Mouse (Mus musculus): Measurements from ENCODE around the gene Atp6v0a1. TPM values are rescaled to one million over a fixed set of nuclear protein-coding genes. Genes with fewer than 3 reads are reported as not detected.

Atp6v0a1 gene
- 54.1 and 54.4 TPM in 2 replicates for polyA plus RNA-seq (2015; fragmentation: Nextera tagmentation; extraction: Ambion mirVana)

- Histone ChIP-seq H3K9ac (peak within 1 kb of the TSS; percentile 84), H3K4me2 (peak within 1 kb of the TSS; percentile 74), H3K4me3 (peak within 1 kb of the TSS; percentile 65), H3K27me3 (no peaks in the 10 kb centered on the region), H3K9me3 (replicated peaks) (no peaks in the 10 kb centered on the region), H3K4me1 (replicated peaks) (peaks cover 17% of the 10 kb centered on the region), H3K27ac (peak within 1 kb of the TSS; percentile 85), H3K36me3 (peaks cover 16% of the 10 kb centered on the region)
- under 1% methylated on average over 44 of the region's 44 CpGs for WGBS
- ATAC-seq (replicated peaks; ENCODE audit: insufficient number of reproducible peaks, insufficient read depth, low FRiP score, low read depth), result peak; percentile 99
These were observed at the start of gene Atp6v0a1 for GRCm38 (mm10) chr11:101009046-101009887. Gene Atp6v0a1 (plus strand): TSS chr11:101009452.

DNA sequence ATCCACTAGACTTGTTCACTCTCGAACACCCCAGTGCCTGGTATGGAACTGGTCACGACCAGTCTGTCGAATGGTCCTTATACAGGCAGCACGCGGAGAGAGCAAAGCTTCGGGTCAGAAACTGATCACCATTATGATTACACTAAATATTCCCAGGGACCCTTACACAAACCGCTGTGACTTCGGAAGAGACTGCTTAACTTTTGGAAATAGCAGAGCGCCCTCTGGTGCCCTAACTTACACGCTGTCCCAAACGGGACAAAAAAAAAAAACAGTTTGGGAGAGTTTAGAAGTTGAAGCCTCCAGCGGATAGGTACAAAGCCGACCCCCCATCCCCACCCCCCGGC, 49.8 kb upstream of the Atp6v0a1 start:
- peaks cover 33% of the 10 kb centered on the region for H3K36me3 ChIP-seq

GRCm38 (mm10) chr11:100959826-100960225, 49.4 kb upstream of the Atp6v0a1 start:
- no peaks in the 10 kb centered on the region for H3K9me3 ChIP-seq (replicated peaks)
- no peaks in the 10 kb centered on the region for H3K27me3 ChIP-seq
- peak overlapping the region; percentile 40 for H3K4me2 ChIP-seq
- H3K36me3 ChIP-seq, result peaks cover 33% of the 10 kb centered on the region
- no peak overlapping the region for H3K4me3 ChIP-seq
- peak overlapping the region; percentile 79 for H3K27ac ChIP-seq
- peaks cover 76% of the 10 kb centered on the region for H3K4me1 ChIP-seq (replicated peaks)
- WGBS, result 27% methylated on average over 3 of the region's 3 CpGs
- no peak for ATAC-seq (replicated peaks; ENCODE audit: insufficient number of reproducible peaks, insufficient read depth, low FRiP score, low read depth)
- H3K9ac ChIP-seq, result peak overlapping the region; percentile 30

More for the DNA sequence above, 49.8 kb upstream of the Atp6v0a1 start:
- H3K4me3 ChIP-seq, result no peak overlapping the region
- peaks cover 73% of the 10 kb centered on the region for H3K4me1 ChIP-seq (replicated peaks)
- peak overlapping the region; percentile 40 for H3K4me2 ChIP-seq
- H3K27me3 ChIP-seq, result no peaks in the 10 kb centered on the region
- no peak for ATAC-seq (replicated peaks; ENCODE audit: insufficient number of reproducible peaks, insufficient read depth, low FRiP score, low read depth)
- 5% methylated on average over 14 of the region's 14 CpGs for WGBS
- H3K27ac ChIP-seq, result peak overlapping the region; percentile 79
- H3K9ac ChIP-seq, result no peak overlapping the region
- no peaks in the 10 kb centered on the region for H3K9me3 ChIP-seq (replicated peaks)

- Histone ChIP-seq H3K9ac (peak overlapping the region; percentile 30; the same call in 1 of the 2 replicates), H3K4me1 (replicated peaks) (peaks cover 84% of the 10 kb centered on the region), H3K36me3 (peaks cover 29% of the 10 kb centered on the region), H3K27ac (peak overlapping the region; percentile 79), H3K4me2 (peak overlapping the region; percentile 40), H3K27me3 (no peaks in the 10 kb centered on the region), H3K9me3 (replicated peaks) (no peaks in the 10 kb centered on the region), H3K4me3 (no peak overlapping the region)
- peak; percentile 55 for ATAC-seq (replicated peaks; ENCODE audit: insufficient number of reproducible peaks, insufficient read depth, low FRiP score, low read depth)
- WGBS, result 13% methylated on average over 6 of the region's 6 CpGs
These were observed 48.7 kb upstream of the Atp6v0a1 start for GRCm38 (mm10) chr11:100960540-100960939.

GRCm38 (mm10) chr11:100962371-100962911, 46.8 kb upstream of the Atp6v0a1 start:
- peaks cover 98% of the 10 kb centered on the region for H3K4me1 ChIP-seq (replicated peaks)
- no peaks in the 10 kb centered on the region for H3K27me3 ChIP-seq
- WGBS, result 41% methylated on average over 9 of the region's 9 CpGs
- 0 out of 2 replicates have a peak overlapping the region, but pooled peaks have one; percentile 1 for H3K4me3 ChIP-seq
- H3K27ac ChIP-seq, result peak overlapping the region; percentile 98
- 0 out of 2 replicates have a peak overlapping the region, but pooled peaks have one; percentile 27 for H3K9ac ChIP-seq
- H3K36me3 ChIP-seq, result peaks cover 21% of the 10 kb centered on the region
- H3K4me2 ChIP-seq, result peak overlapping the region; percentile 26
- H3K9me3 ChIP-seq (replicated peaks), result no peaks in the 10 kb centered on the region
- ATAC-seq (replicated peaks; ENCODE audit: insufficient number of reproducible peaks, insufficient read depth, low FRiP score, low read depth), result peak; percentile 66

DNA sequence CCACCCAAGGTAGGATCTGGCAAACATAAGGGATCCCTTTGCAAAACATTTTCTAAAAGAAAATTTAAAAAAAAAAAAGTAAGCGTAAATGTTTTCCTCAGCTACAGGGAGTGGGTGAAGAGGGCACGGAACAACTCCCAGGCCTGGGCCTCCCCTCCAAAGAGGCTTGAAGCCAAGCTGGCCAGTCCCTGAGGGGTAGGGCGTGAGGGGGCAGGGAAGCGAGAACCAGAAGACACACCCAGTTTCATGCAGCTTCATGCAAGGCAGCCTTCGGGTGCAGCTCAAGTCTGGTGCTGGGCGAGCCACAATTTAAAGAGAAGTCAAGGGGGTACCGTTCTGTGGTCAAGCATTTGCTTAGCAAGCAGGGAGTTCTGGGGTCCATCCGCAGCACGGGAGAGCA, 45.6 kb upstream of the Atp6v0a1 start:
- no peak for ATAC-seq (replicated peaks; ENCODE audit: insufficient number of reproducible peaks, insufficient read depth, low FRiP score, low read depth)
- Histone ChIP-seq H3K36me3 (peaks cover 11% of the 10 kb centered on the region), H3K27ac (peak overlapping the region; percentile 98), H3K4me2 (peak overlapping the region; percentile 26), H3K9me3 (replicated peaks) (no peaks in the 10 kb centered on the region), H3K27me3 (no peaks in the 10 kb centered on the region), H3K9ac (peak overlapping the region; percentile 27; the same call in 1 of the 2 replicates), H3K4me3 (no peak overlapping the region; the same call in 1 of the 2 replicates), H3K4me1 (replicated peaks) (peaks cover 96% of the 10 kb centered on the region)
- 59% methylated on average over 9 of the region's 9 CpGs for WGBS

DNA sequence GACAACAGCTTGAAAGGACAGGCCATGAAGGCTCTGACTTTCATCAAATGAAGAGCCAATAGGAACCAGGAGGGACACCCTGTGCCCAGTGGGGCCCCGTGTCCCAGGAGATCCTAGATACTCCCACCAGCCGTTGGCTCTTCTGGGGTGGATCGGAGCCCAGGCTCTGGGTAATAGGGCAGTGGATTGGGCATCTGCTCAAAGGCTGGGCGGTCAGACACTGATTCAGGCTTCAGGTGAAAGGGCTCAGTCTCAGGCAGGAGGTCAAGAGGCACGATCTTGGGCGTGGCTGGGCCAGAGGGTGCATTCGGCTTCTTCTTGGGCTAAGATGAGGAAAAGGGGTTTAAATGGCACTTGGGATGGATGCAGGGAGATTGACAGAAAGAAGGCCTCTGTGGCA, 45.1 kb upstream of the Atp6v0a1 start:
- H3K4me3 ChIP-seq, result no peak overlapping the region
- H3K9ac ChIP-seq, result 0 out of 2 replicates have a peak overlapping the region, but pooled peaks have one; percentile 27
- H3K4me2 ChIP-seq, result peak overlapping the region; percentile 67
- no peaks in the 10 kb centered on the region for H3K27me3 ChIP-seq
- 80% methylated on average over 7 of the region's 7 CpGs for WGBS
- H3K4me1 ChIP-seq (replicated peaks), result peaks cover 91% of the 10 kb centered on the region
- no peaks in the 10 kb centered on the region for H3K9me3 ChIP-seq (replicated peaks)
- no peak for ATAC-seq (replicated peaks; ENCODE audit: insufficient number of reproducible peaks, insufficient read depth, low FRiP score, low read depth)
- peaks cover 6% of the 10 kb centered on the region; the same call in 1 of the 2 replicates for H3K36me3 ChIP-seq
- H3K27ac ChIP-seq, result peak overlapping the region; percentile 98

GRCm38 (mm10) chr11:100964901-100965542, 44.2 kb upstream of the Atp6v0a1 start:
- Histone ChIP-seq H3K9ac (peak overlapping the region; percentile 47; the same call in 1 of the 2 replicates), H3K27me3 (no peaks in the 10 kb centered on the region), H3K36me3 (peaks cover 6% of the 10 kb centered on the region; the same call in 1 of the 2 replicates), H3K4me1 (replicated peaks) (peaks cover 83% of the 10 kb centered on the region), H3K4me3 (peak overlapping the region; percentile 5; the same call in 1 of the 2 replicates), H3K27ac (peak overlapping the region; percentile 98), H3K9me3 (replicated peaks) (no peaks in the 10 kb centered on the region), H3K4me2 (peak overlapping the region; percentile 67)
- 76% methylated on average over 6 of the region's 6 CpGs for WGBS
- no peak for ATAC-seq (replicated peaks; ENCODE audit: insufficient number of reproducible peaks, insufficient read depth, low FRiP score, low read depth)

DNA sequence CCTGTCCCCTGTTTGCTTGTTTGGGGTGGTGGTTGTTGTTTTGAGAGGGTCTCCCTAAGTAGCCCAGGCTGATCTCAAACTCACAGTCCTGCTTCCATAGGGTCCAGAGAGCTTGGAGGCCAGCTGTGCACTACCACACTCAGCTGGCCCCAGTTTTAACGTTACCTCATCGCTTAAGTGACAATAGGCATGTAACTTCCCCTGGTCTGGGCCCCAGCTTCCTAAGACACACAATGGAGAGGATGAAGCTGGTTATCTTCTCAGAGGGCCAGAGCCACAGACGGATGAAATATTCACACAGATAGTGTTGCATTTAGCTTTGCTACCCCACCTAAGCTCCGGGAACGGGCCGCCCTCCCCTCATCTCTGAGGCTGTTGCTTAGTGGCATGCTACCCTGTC, 43.5 kb upstream of the Atp6v0a1 start:
- ATAC-seq (replicated peaks; ENCODE audit: insufficient number of reproducible peaks, insufficient read depth, low FRiP score, low read depth), result no peak
- Histone ChIP-seq H3K4me1 (replicated peaks) (peaks cover 75% of the 10 kb centered on the region), H3K27ac (peak overlapping the region; percentile 98), H3K4me2 (peak overlapping the region; percentile 67), H3K9me3 (replicated peaks) (no peaks in the 10 kb centered on the region), H3K4me3 (peak overlapping the region; percentile 85), H3K36me3 (peaks cover 6% of the 10 kb centered on the region; the same call in 1 of the 2 replicates), H3K9ac (peak overlapping the region; percentile 47), H3K27me3 (no peaks in the 10 kb centered on the region)
- WGBS, result 28% methylated on average over 6 of the region's 6 CpGs

DNA sequence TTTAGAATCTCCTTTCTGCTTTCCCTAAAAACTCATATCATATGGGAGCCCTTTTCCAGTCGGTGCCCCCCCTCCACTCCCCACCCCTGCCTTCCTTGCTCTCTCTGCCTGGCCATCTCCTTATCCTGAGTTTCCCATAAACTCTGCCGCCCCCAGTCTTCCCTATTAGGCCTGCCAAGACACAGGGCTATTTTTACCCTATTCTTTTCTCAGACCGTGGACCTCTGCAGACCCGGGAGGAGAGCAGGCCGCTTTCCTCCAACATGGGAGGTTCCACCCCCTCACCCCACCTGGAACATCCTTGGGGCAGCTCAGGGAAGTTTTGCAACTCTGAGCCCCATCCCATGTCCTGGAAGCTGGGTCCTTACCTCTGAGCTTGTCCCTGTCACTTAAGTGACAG, 41.9 kb upstream of the Atp6v0a1 start:
- Histone ChIP-seq H3K9me3 (replicated peaks) (no peaks in the 10 kb centered on the region), H3K9ac (peak overlapping the region; percentile 95), H3K4me2 (peak overlapping the region; percentile 67), H3K4me1 (replicated peaks) (peaks cover 70% of the 10 kb centered on the region), H3K4me3 (peak overlapping the region; percentile 85), H3K27me3 (no peaks in the 10 kb centered on the region), H3K36me3 (peaks cover 6% of the 10 kb centered on the region; the same call in 1 of the 2 replicates), H3K27ac (peak overlapping the region; percentile 98)
- ATAC-seq (replicated peaks; ENCODE audit: insufficient number of reproducible peaks, insufficient read depth, low FRiP score, low read depth), result no peak
- WGBS, result 18% methylated on average over 5 of the region's 5 CpGs

All from heart, embryonic 15.5 days (tissue).